Mouse (Mus musculus): ENCODE results near the gene Ryr1. TPM values are rescaled to one million over a fixed set of nuclear protein-coding genes. Genes with fewer than 3 reads are reported as not detected.

Ryr1 gene
- polyA plus RNA-seq, 1 experiment from 2014 or later = 0.14 TPM

- Histone ChIP-seq H3K4me1 (replicated peaks) (no peaks in the 10 kb centered on the region), H3K9ac (no peak overlapping the region), H3K9me3 (replicated peaks) (no peaks in the 10 kb centered on the region), H3K4me2 (no peak overlapping the region), H3K27ac (ENCODE audit: poor library complexity, severe bottlenecking) (no peak overlapping the region), H3K36me3 (no peaks in the 10 kb centered on the region), H3K4me3 (no peak overlapping the region), H3K27me3 (replicated peaks) (no peaks in the 10 kb centered on the region)
- 60% methylated on average over 9 of the region's 9 CpGs for WGBS
- no peak for ATAC-seq (ENCODE audit: insufficient number of reproducible peaks, low FRiP score)
These were observed 116.3 kb downstream of the Ryr1 start for GRCm38 (mm10) chr7:29008714-29009113.

- H3K9ac ChIP-seq = no peak overlapping the region
- H3K4me2 ChIP-seq = no peak overlapping the region
- no peaks in the 10 kb centered on the region for H3K4me1 ChIP-seq (replicated peaks)
- H3K9me3 ChIP-seq (replicated peaks) = no peaks in the 10 kb centered on the region
- no peak overlapping the region for H3K27ac ChIP-seq (ENCODE audit: poor library complexity, severe bottlenecking)
- no peaks in the 10 kb centered on the region for H3K36me3 ChIP-seq
- no peak overlapping the region for H3K4me3 ChIP-seq
- 88% methylated on average over 10 of the region's 10 CpGs for WGBS
- no peak for ATAC-seq (ENCODE audit: insufficient number of reproducible peaks, low FRiP score)
- H3K27me3 ChIP-seq (replicated peaks) = no peaks in the 10 kb centered on the region
These were observed 116.8 kb downstream of the Ryr1 start for GRCm38 (mm10) chr7:29008171-29008570.

- Histone ChIP-seq H3K4me2 (no peak overlapping the region), H3K4me3 (no peak overlapping the region), H3K9me3 (replicated peaks) (no peaks in the 10 kb centered on the region), H3K27me3 (replicated peaks) (peaks cover under 1% of the 10 kb centered on the region), H3K27ac (ENCODE audit: poor library complexity, severe bottlenecking) (no peak overlapping the region), H3K9ac (no peak overlapping the region), H3K4me1 (replicated peaks) (no peaks in the 10 kb centered on the region), H3K36me3 (no peaks in the 10 kb centered on the region)
- no peak for ATAC-seq (ENCODE audit: insufficient number of reproducible peaks, low FRiP score)
- WGBS = 68% methylated on average over 9 of the region's 9 CpGs
These were observed 117.5 kb downstream of the Ryr1 start for GRCm38 (mm10) chr7:29007224-29008101.

GRCm38 (mm10) chr7:29000651-29001605, 124.1 kb downstream of the Ryr1 start:
- no peak overlapping the region for H3K27ac ChIP-seq (ENCODE audit: poor library complexity, severe bottlenecking)
- H3K27me3 ChIP-seq (replicated peaks) = peaks cover 22% of the 10 kb centered on the region
- 6% methylated on average over 43 of the region's 43 CpGs for WGBS
- peak; percentile 69 for ATAC-seq (ENCODE audit: insufficient number of reproducible peaks, low FRiP score)
- no peaks in the 10 kb centered on the region; the same call in 1 of the 2 replicates for H3K9me3 ChIP-seq (replicated peaks)
- peak overlapping the region; percentile 47 for H3K4me3 ChIP-seq
- no peaks in the 10 kb centered on the region; the same call in 1 of the 2 replicates for H3K4me1 ChIP-seq (replicated peaks)
- H3K9ac ChIP-seq = peak overlapping the region; percentile 71
- H3K4me2 ChIP-seq = peak overlapping the region; percentile 71
- H3K36me3 ChIP-seq = no peaks in the 10 kb centered on the region

- WGBS = 79% methylated on average over 3 of the region's 3 CpGs
- H3K4me3 ChIP-seq = no peak overlapping the region
These were observed 131.6 kb downstream of the Ryr1 start for GRCm38 (mm10) chr7:28993402-28993801.

GRCm38 (mm10) chr7:28992997-28993396, 132.0 kb downstream of the Ryr1 start:
- ATAC-seq (ENCODE audit: insufficient number of reproducible peaks, low FRiP score) = no peak
- no peaks in the 10 kb centered on the region for H3K27me3 ChIP-seq (replicated peaks)
- H3K4me3 ChIP-seq = no peak overlapping the region
- H3K9ac ChIP-seq = no peak overlapping the region
- no peak overlapping the region for H3K27ac ChIP-seq (ENCODE audit: poor library complexity, severe bottlenecking)
- no peaks in the 10 kb centered on the region for H3K9me3 ChIP-seq (replicated peaks)
- H3K4me1 ChIP-seq (replicated peaks) = no peaks in the 10 kb centered on the region
- no peak overlapping the region for H3K4me2 ChIP-seq
- H3K36me3 ChIP-seq = no peaks in the 10 kb centered on the region
- WGBS = 76% methylated on average over 3 of the region's 3 CpGs

More at GRCm38 (mm10) chr7:28993402-28993801, 131.6 kb downstream of the Ryr1 start:
- H3K27me3 ChIP-seq (replicated peaks) = peaks cover 2% of the 10 kb centered on the region; the same call in 1 of the 2 replicates
- H3K9me3 ChIP-seq (replicated peaks) = no peaks in the 10 kb centered on the region
- no peak overlapping the region for H3K9ac ChIP-seq
- H3K27ac ChIP-seq (ENCODE audit: poor library complexity, severe bottlenecking) = no peak overlapping the region
- no peaks in the 10 kb centered on the region for H3K4me1 ChIP-seq (replicated peaks)
- ATAC-seq (ENCODE audit: insufficient number of reproducible peaks, low FRiP score) = no peak
- H3K36me3 ChIP-seq = no peaks in the 10 kb centered on the region
- H3K4me2 ChIP-seq = no peak overlapping the region

GRCm38 (mm10) chr7:28991616-28992015, 133.4 kb downstream of the Ryr1 start:
- 59% methylated on average over 5 of the region's 5 CpGs for WGBS
- ATAC-seq (ENCODE audit: insufficient number of reproducible peaks, low FRiP score) = no peak
- no peaks in the 10 kb centered on the region for H3K36me3 ChIP-seq

GRCm38 (mm10) chr7:28990766-28991273, 134.2 kb downstream of the Ryr1 start:
- no peaks in the 10 kb centered on the region for H3K4me1 ChIP-seq (replicated peaks)
- WGBS = 43% methylated on average over 13 of the region's 14 CpGs
- no peak for ATAC-seq (ENCODE audit: insufficient number of reproducible peaks, low FRiP score)
- H3K4me2 ChIP-seq = no peak overlapping the region
- H3K9ac ChIP-seq = no peak overlapping the region
- no peaks in the 10 kb centered on the region for H3K9me3 ChIP-seq (replicated peaks)
- H3K36me3 ChIP-seq = no peaks in the 10 kb centered on the region
- no peaks in the 10 kb centered on the region for H3K27me3 ChIP-seq (replicated peaks)
- H3K4me3 ChIP-seq = no peak overlapping the region
- H3K27ac ChIP-seq (ENCODE audit: poor library complexity, severe bottlenecking) = no peak overlapping the region

More at GRCm38 (mm10) chr7:28991616-28992015, 133.4 kb downstream of the Ryr1 start:
- Histone ChIP-seq H3K4me3 (no peak overlapping the region), H3K4me2 (no peak overlapping the region), H3K27me3 (replicated peaks) (no peaks in the 10 kb centered on the region), H3K27ac (ENCODE audit: poor library complexity, severe bottlenecking) (no peak overlapping the region), H3K4me1 (replicated peaks) (no peaks in the 10 kb centered on the region), H3K9me3 (replicated peaks) (no peaks in the 10 kb centered on the region), H3K9ac (no peak overlapping the region)

- Histone ChIP-seq H3K9me3 (replicated peaks) (no peaks in the 10 kb centered on the region), H3K27ac (ENCODE audit: poor library complexity, severe bottlenecking) (no peak overlapping the region), H3K36me3 (0 out of 2 replicates have a peak, but pooled peaks cover 2% of the 10 kb centered on the region), H3K4me3 (no peak overlapping the region), H3K4me2 (no peak overlapping the region), H3K4me1 (replicated peaks) (peaks cover 18% of the 10 kb centered on the region), H3K27me3 (replicated peaks) (no peaks in the 10 kb centered on the region), H3K9ac (no peak overlapping the region)
- ATAC-seq (ENCODE audit: insufficient number of reproducible peaks, low FRiP score) = no peak
- WGBS = 59% methylated on average over 7 of the region's 7 CpGs
These were observed 139.8 kb downstream of the Ryr1 start for GRCm38 (mm10) chr7:28985207-28985606.

- peaks cover 18% of the 10 kb centered on the region for H3K4me1 ChIP-seq (replicated peaks)
- no peak overlapping the region for H3K4me2 ChIP-seq
- H3K4me3 ChIP-seq = no peak overlapping the region
- no peak overlapping the region for H3K27ac ChIP-seq (ENCODE audit: poor library complexity, severe bottlenecking)
- 91% methylated on average over 1 of the region's 1 CpGs for WGBS
- ATAC-seq (ENCODE audit: insufficient number of reproducible peaks, low FRiP score) = no peak
- H3K9ac ChIP-seq = no peak overlapping the region
- H3K9me3 ChIP-seq (replicated peaks) = no peaks in the 10 kb centered on the region
- no peaks in the 10 kb centered on the region for H3K27me3 ChIP-seq (replicated peaks)
- H3K36me3 ChIP-seq = peaks cover 4% of the 10 kb centered on the region; the same call in 1 of the 2 replicates
These were observed 140.5 kb downstream of the Ryr1 start for GRCm38 (mm10) chr7:28984452-28984851.

GRCm38 (mm10) chr7:28983849-28984248, 141.1 kb downstream of the Ryr1 start:
- Histone ChIP-seq H3K4me3 (no peak overlapping the region), H3K4me2 (no peak overlapping the region), H3K9ac (no peak overlapping the region), H3K27me3 (replicated peaks) (no peaks in the 10 kb centered on the region), H3K27ac (ENCODE audit: poor library complexity, severe bottlenecking) (no peak overlapping the region), H3K36me3 (peaks cover 10% of the 10 kb centered on the region), H3K9me3 (replicated peaks) (no peaks in the 10 kb centered on the region), H3K4me1 (replicated peaks) (peaks cover 18% of the 10 kb centered on the region)
- WGBS = 64% methylated on average over 4 of the region's 4 CpGs
- no peak for ATAC-seq (ENCODE audit: insufficient number of reproducible peaks, low FRiP score)
